15 mouse cellular contexts compared by ENCODE assay signal in the genomic region with DNA sequence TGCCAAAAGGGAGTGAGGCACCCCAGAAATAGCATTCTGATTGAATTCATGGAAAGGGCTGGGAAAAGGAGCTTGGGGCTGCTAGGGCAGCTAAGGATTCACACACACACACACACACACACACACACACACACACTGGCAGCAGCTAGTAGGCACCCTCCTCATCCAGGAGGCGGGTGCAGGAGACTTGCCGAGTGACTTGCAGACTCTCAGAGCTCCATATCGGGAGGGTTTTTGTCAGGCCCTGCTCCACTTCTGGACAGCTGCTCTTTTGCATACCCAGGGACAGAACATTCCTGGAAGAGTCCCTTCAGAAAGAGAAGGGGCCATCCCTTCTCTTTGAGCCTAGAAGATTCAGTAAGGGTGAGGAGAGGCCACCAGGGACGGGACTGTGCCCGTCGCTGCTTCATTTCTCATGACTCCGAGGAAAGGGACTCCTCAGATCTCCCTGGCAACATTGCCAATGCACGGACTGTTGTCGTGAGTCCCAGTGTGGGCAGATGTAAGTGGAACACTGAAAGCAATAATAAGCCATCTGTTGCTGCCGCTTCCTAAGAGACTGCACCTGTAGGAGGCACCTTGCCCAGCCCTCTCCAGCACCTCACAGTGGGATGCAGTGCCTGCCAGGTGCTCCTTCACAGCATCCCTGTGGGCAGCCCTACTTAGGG.
A peak's percentile ranks its signal among the peaks of the same experiment; 100 is the strongest.
DNase-seq lines count a peak whose midpoint lies in the region; ATAC-seq and TF ChIP-seq lines count a peak whose summit lies in the region.
"Had no signal": no experiment of that assay in that cellular context is flagged by ENCODE, and none has a peak within 500 bp of the region (broad histone marks: within the 10 kb centered on the region; RNA-seq: fewer than 3 reads in every experiment).

No protein-coding gene starts in this region.

- H3K9ac ChIP-seq in forebrain, embryonic 14.5 days (ENCODE audit: low read length) = no peak overlapping the region
- H3K9ac ChIP-seq in forebrain, embryonic 12.5 days = no peak overlapping the region
- H3K9ac ChIP-seq in hindbrain, embryonic 13.5 days = no peak overlapping the region
- H3K9ac ChIP-seq: heart, embryonic 15.5 days; hindbrain, embryonic 12.5 days; neural tube, embryonic 12.5 days had no signal

- no peak overlapping the region for H3K27ac ChIP-seq in forebrain, embryonic 14.5 days (ENCODE audit: low read depth, low read length)
- H3K27ac ChIP-seq in forebrain, embryonic 12.5 days = no peak overlapping the region
- peak overlapping the region; percentile 29; the same call in 1 of the 2 replicates for H3K27ac ChIP-seq in layer of hippocampus, adult 2 months
- H3K27ac ChIP-seq in hindbrain, embryonic 13.5 days = no peak overlapping the region
- H3K27ac ChIP-seq: heart, embryonic 15.5 days; hindbrain, embryonic 12.5 days; neural tube, embryonic 12.5 days had no signal

- H3K4me2 ChIP-seq in forebrain, embryonic 14.5 days (ENCODE audit: low read length) = no peak overlapping the region
- no peak overlapping the region for H3K4me2 ChIP-seq in forebrain, embryonic 12.5 days
- H3K4me2 ChIP-seq in hindbrain, embryonic 13.5 days = no peak overlapping the region
- H3K4me2 ChIP-seq: heart, embryonic 15.5 days; hindbrain, embryonic 12.5 days; liver, embryonic 11.5 days; neural tube, embryonic 12.5 days had no signal

- ATAC-seq in forebrain, embryonic 14.5 days = 0 out of 2 replicates have a peak, but pooled peaks have one; percentile 29
- no peak for ATAC-seq in forebrain, embryonic 12.5 days (ENCODE audit: low FRiP score)
- ATAC-seq in hindbrain, embryonic 13.5 days (ENCODE audit: low FRiP score) = no peak

- no peaks in the 10 kb centered on the region for H3K27me3 ChIP-seq in forebrain, embryonic 14.5 days (replicated peaks; ENCODE audit: control insufficient read depth, insufficient read depth, low read length)
- no peaks in the 10 kb centered on the region for H3K27me3 ChIP-seq in forebrain, embryonic 12.5 days
- 0 out of 2 replicates have a peak, but pooled peaks cover 3% of the 10 kb centered on the region for H3K27me3 ChIP-seq in hindbrain, embryonic 13.5 days
- H3K27me3 ChIP-seq: hindbrain, embryonic 12.5 days; neural tube, embryonic 12.5 days had no signal

- H3K36me3 ChIP-seq in forebrain, embryonic 14.5 days (ENCODE audit: control insufficient read depth, insufficient read depth, low read length) = no peaks in the 10 kb centered on the region
- H3K36me3 ChIP-seq in forebrain, embryonic 12.5 days (replicated peaks) = no peaks in the 10 kb centered on the region
- no peaks in the 10 kb centered on the region for H3K36me3 ChIP-seq in hindbrain, embryonic 13.5 days
- H3K36me3 ChIP-seq: heart, embryonic 15.5 days; hindbrain, embryonic 12.5 days; neural tube, embryonic 12.5 days had no signal

- DNase-seq in forebrain, embryonic 14.5 days (ENCODE audit: low spot score) = peak; percentile 21
- peak; percentile 44 for DNase-seq in cerebellum, adult 9-10 months
- DNase-seq in layer of hippocampus, adult 2 months (ENCODE audit: low spot score in 2 of 2) = peak; percentile 20 to 35
- DNase-seq in right cerebral cortex, adult 2 months (ENCODE audit: low spot score in 2 of 2) = peak; percentile 63 to 71
- DNase-seq in kidney, adult 18-20 months = no peak
- no peak for DNase-seq in ovary, postnatal 10 days (ENCODE audit: low spot score)
- DNase-seq: gastrocnemius, postnatal 14 days; kidney, adult 8-10 months; retina, postnatal 1 day had no signal

- H3K4me1 ChIP-seq in forebrain, embryonic 14.5 days (ENCODE audit: control insufficient read depth, insufficient read depth, low read length) = no peaks in the 10 kb centered on the region
- H3K4me1 ChIP-seq in forebrain, embryonic 12.5 days = peaks cover 6% of the 10 kb centered on the region; the same call in 1 of the 2 replicates
- H3K4me1 ChIP-seq in hindbrain, embryonic 13.5 days (replicated peaks) = peaks cover 10% of the 10 kb centered on the region
- H3K4me1 ChIP-seq: neural tube, embryonic 12.5 days had no signal

- no peaks in the 10 kb centered on the region for H3K9me3 ChIP-seq in forebrain, embryonic 14.5 days (replicated peaks; ENCODE audit: control insufficient read depth, low read length)
- peaks cover 7% of the 10 kb centered on the region; the same call in 1 of the 2 replicates for H3K9me3 ChIP-seq in forebrain, embryonic 12.5 days
- no peaks in the 10 kb centered on the region for H3K9me3 ChIP-seq in hindbrain, embryonic 13.5 days
- H3K9me3 ChIP-seq: heart, embryonic 15.5 days; hindbrain, embryonic 12.5 days had no signal

- no peak overlapping the region for H3K4me3 ChIP-seq in forebrain, embryonic 14.5 days (ENCODE audit: low read depth, low read length)
- H3K4me3 ChIP-seq in forebrain, embryonic 12.5 days (replicated peaks) = no peak overlapping the region
- no peak overlapping the region for H3K4me3 ChIP-seq in layer of hippocampus, adult 2 months
- no peak overlapping the region for H3K4me3 ChIP-seq in hindbrain, embryonic 13.5 days
- H3K4me3 ChIP-seq: heart, embryonic 15.5 days; hindbrain, embryonic 12.5 days; neural tube, embryonic 12.5 days had no signal

- no peak for TF ChIP-seq CTCF in layer of hippocampus, adult 2 months (conservative IDR thresholded peaks at IDR 0.05)

- 58% methylated on average over 10 of the region's 10 CpGs for WGBS in forebrain, embryonic 14.5 days
- WGBS in forebrain, embryonic 12.5 days = 58% methylated on average over 10 of the region's 10 CpGs
- 44% methylated on average over 10 of the region's 10 CpGs for WGBS in hindbrain, embryonic 13.5 days

Comparison
In these comparisons a context has a peak if more than half of its experiments do, and no peak if none do; other contexts are left out.
1. DNase-seq: peak in forebrain, embryonic 14.5 days (single experiment), cerebellum, adult 9-10 months (single experiment), layer of hippocampus, adult 2 months (2 of 2) and right cerebral cortex, adult 2 months (2 of 2); none in kidney, adult 18-20 months (single experiment) and ovary, postnatal 10 days (single experiment).